Mouse (Mus musculus) thymus, postnatal 25 days (tissue): Measurements from ENCODE around the gene Gm14440.
"Not testable (repeated sequence)": the region's sequence is repeated elsewhere in the genome, so short reads cannot be mapped to it uniquely, and the experiment has no call there.

Experiments
- DNase-seq: peaks from one replicate; pipeline ENCODE4 v3.0.0; 2022

Gene Gm14440

DNA sequence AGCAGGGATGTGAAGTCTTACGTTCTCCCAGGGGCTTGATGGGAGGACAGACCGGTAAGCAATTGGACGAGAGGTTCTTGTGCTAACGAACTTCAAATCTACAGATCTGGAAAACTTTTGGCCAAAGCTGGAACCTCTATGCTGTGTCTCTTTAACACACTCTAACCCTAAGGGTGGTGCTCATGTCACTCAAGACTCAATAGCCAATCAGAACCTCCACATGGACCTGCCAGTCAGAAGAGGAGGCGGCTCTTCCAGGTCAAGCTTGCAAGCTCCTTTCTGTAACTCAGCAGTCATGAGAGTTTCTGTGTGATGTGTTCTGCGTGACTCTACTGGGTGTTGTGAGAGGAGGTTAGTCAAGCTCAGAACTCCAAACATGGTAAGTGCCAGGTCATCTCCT, at the start of gene Gm14440:
Gene Gm14440 (plus strand): TSS at position 301 of the 400 bp plus-strand sequence.
- DNase-seq = not testable (repeated sequence)
